Mouse (Mus musculus): ENCODE data around the gene Dlst. TPM values are rescaled to one million over a fixed set of nuclear protein-coding genes. Genes with fewer than 3 reads are reported as not detected.

Gene Dlst
- polyA plus RNA-seq, 1 experiment from 2014 or later, result 108 TPM

DNA sequence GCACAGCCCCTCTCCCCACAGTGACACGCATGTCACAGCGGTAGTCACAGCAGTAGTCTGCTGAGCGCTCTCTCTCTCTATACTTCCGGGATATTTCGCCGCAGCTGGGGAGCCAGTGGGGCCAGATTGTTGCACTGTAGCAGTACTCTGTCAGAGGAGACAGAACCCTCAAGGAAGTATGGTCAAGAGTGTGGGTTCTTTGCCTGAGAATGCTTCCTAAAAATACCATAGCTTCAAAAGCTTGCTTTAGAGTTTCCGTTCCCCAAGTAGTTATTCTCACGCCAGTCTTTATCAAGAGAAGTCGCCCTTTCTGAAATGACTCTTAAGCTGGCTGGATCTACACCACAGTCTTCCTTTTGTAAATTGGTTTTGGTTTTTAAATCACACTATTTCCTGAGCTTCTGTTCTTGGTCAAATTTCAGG, 12.5 kb downstream of the Dlst start:
- H3K27ac ChIP-seq (replicated peaks; ENCODE audit: low read depth, low read length), result no peak overlapping the region
- no peak overlapping the region for H3K4me2 ChIP-seq (ENCODE audit: low read depth, severe bottlenecking)
- no peak overlapping the region for H3K9ac ChIP-seq (ENCODE audit: low read length)
- H3K4me1 ChIP-seq (ENCODE audit: control insufficient read depth, insufficient read depth, low read length), result no peaks in the 10 kb centered on the region
- H3K36me3 ChIP-seq (ENCODE audit: control insufficient read depth, insufficient read depth, low read length), result peaks cover 24% of the 10 kb centered on the region
- DNase-seq (ENCODE audit: low spot score) (no peak), ATAC-seq (ENCODE audit: insufficient number of reproducible peaks, low FRiP score, low TSS enrichment, low read depth) (no peak)
- H3K4me3 ChIP-seq (ENCODE audit: low read depth, low read length), result no peak overlapping the region
- 96% methylated on average over 9 of the region's 9 CpGs for WGBS
- H3K27me3 ChIP-seq (ENCODE audit: control insufficient read depth, insufficient read depth, low read length), result no peaks in the 10 kb centered on the region
- H3K9me3 ChIP-seq (ENCODE audit: control insufficient read depth, low read length), result no peaks in the 10 kb centered on the region

DNA sequence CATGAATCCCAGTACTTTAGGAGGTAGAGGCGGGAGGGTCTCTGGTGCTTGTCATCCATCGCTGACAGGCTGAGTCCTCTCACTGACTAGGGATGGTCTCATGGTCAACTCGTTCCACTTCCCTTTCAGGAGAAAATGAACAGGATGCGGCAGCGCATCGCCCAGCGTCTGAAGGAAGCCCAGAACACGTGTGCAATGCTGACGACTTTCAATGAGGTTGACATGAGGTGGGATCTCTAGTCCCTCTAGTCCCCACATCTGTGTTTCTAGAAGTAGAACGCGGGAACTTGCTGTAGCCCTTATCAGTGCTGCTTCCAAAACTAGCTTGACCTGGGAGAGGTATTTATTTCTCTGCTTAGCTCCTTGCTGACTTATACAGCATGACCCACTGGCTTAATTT, 13.0 kb downstream of the Dlst start:
- no peaks in the 10 kb centered on the region for H3K4me1 ChIP-seq (ENCODE audit: control insufficient read depth, insufficient read depth, low read length)
- H3K36me3 ChIP-seq (ENCODE audit: control insufficient read depth, insufficient read depth, low read length), result peaks cover 27% of the 10 kb centered on the region
- no peaks in the 10 kb centered on the region for H3K9me3 ChIP-seq (ENCODE audit: control insufficient read depth, low read length)
- no peak overlapping the region for H3K27ac ChIP-seq (replicated peaks; ENCODE audit: low read depth, low read length)
- no peak overlapping the region for H3K9ac ChIP-seq (ENCODE audit: low read length)
- H3K27me3 ChIP-seq (ENCODE audit: control insufficient read depth, insufficient read depth, low read length), result no peaks in the 10 kb centered on the region
- no peak for DNase-seq (ENCODE audit: low spot score)
- H3K4me2 ChIP-seq (ENCODE audit: low read depth, severe bottlenecking), result no peak overlapping the region
- no peak for ATAC-seq (ENCODE audit: insufficient number of reproducible peaks, low FRiP score, low TSS enrichment, low read depth)
- 96% methylated on average over 11 of the region's 11 CpGs for WGBS
- no peak overlapping the region for H3K4me3 ChIP-seq (ENCODE audit: low read depth, low read length)

DNA sequence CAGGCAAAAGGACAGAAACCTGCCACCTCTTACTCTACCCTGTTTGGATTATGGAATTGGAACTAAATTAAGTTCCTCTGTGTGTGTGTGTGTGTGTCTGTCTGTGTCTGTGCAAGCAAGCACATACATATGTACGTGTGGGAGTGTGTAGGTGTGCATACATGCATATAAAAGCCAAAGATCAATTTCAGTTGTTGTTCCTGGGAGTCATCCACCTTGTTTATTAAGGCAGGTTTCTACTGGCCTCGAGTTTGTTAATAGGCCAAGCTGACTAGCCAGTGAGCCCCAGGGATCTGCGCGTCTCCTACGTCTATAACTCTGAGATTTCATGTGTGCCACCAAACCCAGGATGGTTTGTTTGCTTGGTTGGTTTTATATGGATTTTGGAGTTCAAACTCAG, 14.1 kb downstream of the Dlst start:
- ATAC-seq (ENCODE audit: insufficient number of reproducible peaks, low FRiP score, low TSS enrichment, low read depth) (no peak), DNase-seq (ENCODE audit: low spot score) (no peak)
- Histone ChIP-seq H3K4me1 (ENCODE audit: control insufficient read depth, insufficient read depth, low read length) (no peaks in the 10 kb centered on the region), H3K27me3 (ENCODE audit: control insufficient read depth, insufficient read depth, low read length) (no peaks in the 10 kb centered on the region), H3K4me2 (ENCODE audit: low read depth, severe bottlenecking) (no peak overlapping the region), H3K9ac (ENCODE audit: low read length) (no peak overlapping the region), H3K27ac (replicated peaks; ENCODE audit: low read depth, low read length) (no peak overlapping the region), H3K9me3 (ENCODE audit: control insufficient read depth, low read length) (no peaks in the 10 kb centered on the region), H3K36me3 (ENCODE audit: control insufficient read depth, insufficient read depth, low read length) (peaks cover 31% of the 10 kb centered on the region), H3K4me3 (ENCODE audit: low read depth, low read length) (no peak overlapping the region)
- 92% methylated on average over 5 of the region's 5 CpGs for WGBS

DNA sequence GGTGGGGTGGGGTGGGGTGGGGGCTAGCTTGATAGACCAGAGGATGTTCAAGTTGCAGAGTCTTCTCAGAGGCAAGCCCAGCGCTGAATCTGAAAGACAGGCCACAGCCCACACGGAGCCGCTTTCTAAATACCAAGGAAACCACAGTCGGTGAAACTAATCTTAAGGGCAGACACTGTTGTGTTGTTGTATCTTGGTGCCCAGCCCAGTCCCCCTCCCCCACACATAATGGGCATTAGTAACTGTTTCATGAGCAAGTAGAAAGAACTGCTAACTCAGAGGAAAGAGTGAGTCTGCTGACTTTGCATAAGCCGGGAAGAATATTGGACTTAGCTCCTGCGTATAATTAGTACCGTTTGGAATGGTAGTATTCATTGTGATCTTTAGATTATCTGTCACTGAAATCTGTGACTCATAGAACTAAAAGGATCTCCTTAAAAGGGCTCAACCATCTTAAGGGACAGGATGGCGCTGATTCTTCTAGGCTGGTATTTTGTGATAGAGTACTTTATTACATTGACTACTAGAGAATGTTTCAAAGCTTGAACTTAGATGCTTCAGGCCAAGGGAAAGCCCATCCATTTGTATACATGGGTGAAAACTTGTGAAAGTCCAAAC, 16.5 kb downstream of the Dlst start:
- no peak overlapping the region for H3K4me2 ChIP-seq (ENCODE audit: low read depth, severe bottlenecking)
- no peak for DNase-seq (ENCODE audit: low spot score)
- H3K9ac ChIP-seq (ENCODE audit: low read length), result no peak overlapping the region
- H3K36me3 ChIP-seq (ENCODE audit: control insufficient read depth, insufficient read depth, low read length), result peaks cover 35% of the 10 kb centered on the region
- H3K4me3 ChIP-seq (ENCODE audit: low read depth, low read length), result no peak overlapping the region
- H3K9me3 ChIP-seq (ENCODE audit: control insufficient read depth, low read length), result no peaks in the 10 kb centered on the region
- no peak overlapping the region for H3K27ac ChIP-seq (replicated peaks; ENCODE audit: low read depth, low read length)
- WGBS, result 93% methylated on average over 8 of the region's 8 CpGs
- no peaks in the 10 kb centered on the region for H3K27me3 ChIP-seq (ENCODE audit: control insufficient read depth, insufficient read depth, low read length)
- H3K4me1 ChIP-seq (ENCODE audit: control insufficient read depth, insufficient read depth, low read length), result no peaks in the 10 kb centered on the region
- no peak for ATAC-seq (ENCODE audit: insufficient number of reproducible peaks, low FRiP score, low TSS enrichment, low read depth)

DNA sequence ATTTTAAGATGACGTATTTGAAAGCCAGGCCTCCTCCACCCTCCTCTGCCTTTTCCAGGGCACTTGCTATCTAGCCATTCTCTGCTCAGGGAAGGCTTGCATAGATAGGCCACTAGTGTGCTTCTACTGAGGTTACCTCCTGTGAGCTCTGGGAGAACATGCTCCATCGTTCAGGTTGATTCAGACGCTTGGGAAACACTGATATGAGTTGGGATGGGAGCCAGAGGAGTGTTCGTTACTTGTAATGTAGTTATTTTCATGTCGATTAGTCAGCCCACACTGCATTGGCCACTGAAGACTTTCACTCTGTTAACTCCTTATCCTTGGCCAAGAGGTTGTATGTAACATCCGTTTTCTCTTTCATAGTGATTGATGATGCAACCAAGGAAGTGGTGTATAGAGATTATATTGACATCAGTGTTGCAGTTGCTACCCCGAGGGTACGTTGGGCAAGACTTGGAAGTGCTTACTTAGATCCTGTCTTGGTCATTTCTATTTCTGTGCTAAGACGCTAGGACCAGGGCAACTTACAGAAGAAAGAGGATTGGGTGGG, 18.9 kb downstream of the Dlst start:
- no peak overlapping the region for H3K9ac ChIP-seq (ENCODE audit: low read length)
- no peaks in the 10 kb centered on the region for H3K4me1 ChIP-seq (ENCODE audit: control insufficient read depth, insufficient read depth, low read length)
- ATAC-seq (ENCODE audit: insufficient number of reproducible peaks, low FRiP score, low TSS enrichment, low read depth), result no peak
- H3K27ac ChIP-seq (replicated peaks; ENCODE audit: low read depth, low read length), result no peak overlapping the region
- DNase-seq (ENCODE audit: low spot score), result no peak
- WGBS, result 95% methylated on average over 9 of the region's 9 CpGs
- H3K4me3 ChIP-seq (ENCODE audit: low read depth, low read length), result no peak overlapping the region
- no peak overlapping the region for H3K4me2 ChIP-seq (ENCODE audit: low read depth, severe bottlenecking)
- peaks cover 31% of the 10 kb centered on the region for H3K36me3 ChIP-seq (ENCODE audit: control insufficient read depth, insufficient read depth, low read length)
- H3K9me3 ChIP-seq (ENCODE audit: control insufficient read depth, low read length), result no peaks in the 10 kb centered on the region
- no peaks in the 10 kb centered on the region for H3K27me3 ChIP-seq (ENCODE audit: control insufficient read depth, insufficient read depth, low read length)

DNA sequence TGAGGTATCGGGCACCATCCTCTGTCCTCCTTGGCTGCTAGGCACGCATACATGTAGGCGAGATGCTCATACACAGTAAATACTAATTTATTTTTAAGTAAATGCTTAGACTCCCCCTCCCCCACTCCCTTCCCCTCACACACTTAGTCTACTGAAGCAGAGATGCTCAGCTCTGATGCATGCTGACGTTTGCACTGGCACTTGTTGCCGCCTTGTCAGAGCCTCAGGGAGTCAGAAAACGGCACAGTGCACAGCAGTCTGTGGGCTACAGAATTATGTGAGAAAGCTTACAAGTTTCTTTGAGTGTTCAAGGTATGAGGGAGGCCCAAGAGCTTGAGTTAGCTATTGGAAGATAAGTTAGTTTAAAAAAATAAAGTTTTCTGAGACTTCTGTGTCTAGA, 20.7 kb downstream of the Dlst start:
- Histone ChIP-seq H3K27me3 (ENCODE audit: control insufficient read depth, insufficient read depth, low read length) (no peaks in the 10 kb centered on the region), H3K27ac (replicated peaks; ENCODE audit: low read depth, low read length) (no peak overlapping the region), H3K4me1 (ENCODE audit: control insufficient read depth, insufficient read depth, low read length) (no peaks in the 10 kb centered on the region), H3K4me2 (ENCODE audit: low read depth, severe bottlenecking) (no peak overlapping the region), H3K4me3 (ENCODE audit: low read depth, low read length) (no peak overlapping the region), H3K9me3 (ENCODE audit: control insufficient read depth, low read length) (no peaks in the 10 kb centered on the region), H3K36me3 (ENCODE audit: control insufficient read depth, insufficient read depth, low read length) (peaks cover 35% of the 10 kb centered on the region), H3K9ac (ENCODE audit: low read length) (no peak overlapping the region)
- no peak for DNase-seq (ENCODE audit: low spot score)
- 93% methylated on average over 6 of the region's 6 CpGs for WGBS
- ATAC-seq (ENCODE audit: insufficient number of reproducible peaks, low FRiP score, low TSS enrichment, low read depth), result no peak

DNA sequence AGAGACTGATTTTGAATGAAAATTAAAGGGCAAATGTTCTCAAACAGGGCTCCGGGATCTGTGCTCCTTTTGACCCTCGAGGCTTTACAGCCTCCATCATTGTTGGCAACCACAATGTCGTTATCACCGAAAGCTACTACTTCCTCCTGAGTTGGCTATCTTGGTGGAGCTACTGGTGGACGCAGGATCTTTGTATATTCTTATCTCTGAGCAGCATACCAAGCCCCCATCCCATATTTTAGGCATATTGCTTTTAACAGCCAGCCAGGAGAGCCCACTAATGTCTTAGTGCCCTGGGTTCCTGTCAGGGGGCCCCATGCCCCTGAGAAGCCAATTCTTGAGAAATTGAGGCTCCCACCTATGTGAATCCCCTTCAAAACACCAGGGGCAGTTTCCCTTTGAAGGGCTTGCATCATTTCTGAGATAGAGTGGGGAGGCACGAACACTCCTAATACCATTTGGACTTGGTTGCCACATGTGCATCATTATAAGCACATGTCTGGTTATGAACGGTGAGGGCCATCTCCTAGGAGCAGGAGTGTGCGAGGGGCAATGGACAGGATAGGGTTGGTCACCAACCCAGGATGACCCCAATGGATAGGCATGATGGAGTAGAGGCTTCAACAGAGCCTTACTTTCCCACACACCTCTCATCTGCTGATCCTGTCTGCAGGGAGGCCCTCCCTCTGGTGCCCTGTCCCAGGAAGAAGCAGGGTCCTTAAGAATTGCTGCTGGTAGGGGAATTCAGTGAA, 23.6 kb downstream of the Dlst start:
- no peak overlapping the region for H3K4me2 ChIP-seq (ENCODE audit: low read depth, severe bottlenecking)
- no peaks in the 10 kb centered on the region for H3K4me1 ChIP-seq (ENCODE audit: control insufficient read depth, insufficient read depth, low read length)
- DNase-seq (ENCODE audit: low spot score) (no peak), ATAC-seq (ENCODE audit: insufficient number of reproducible peaks, low FRiP score, low TSS enrichment, low read depth) (no peak)
- H3K9me3 ChIP-seq (ENCODE audit: control insufficient read depth, low read length), result no peaks in the 10 kb centered on the region
- H3K27ac ChIP-seq (replicated peaks; ENCODE audit: low read depth, low read length), result no peak overlapping the region
- 87% methylated on average over 8 of the region's 8 CpGs for WGBS
- no peaks in the 10 kb centered on the region for H3K27me3 ChIP-seq (ENCODE audit: control insufficient read depth, insufficient read depth, low read length)
- H3K4me3 ChIP-seq (ENCODE audit: low read depth, low read length), result no peak overlapping the region
- H3K9ac ChIP-seq (ENCODE audit: low read length), result no peak overlapping the region
- H3K36me3 ChIP-seq (ENCODE audit: control insufficient read depth, insufficient read depth, low read length), result peaks cover 31% of the 10 kb centered on the region

DNA sequence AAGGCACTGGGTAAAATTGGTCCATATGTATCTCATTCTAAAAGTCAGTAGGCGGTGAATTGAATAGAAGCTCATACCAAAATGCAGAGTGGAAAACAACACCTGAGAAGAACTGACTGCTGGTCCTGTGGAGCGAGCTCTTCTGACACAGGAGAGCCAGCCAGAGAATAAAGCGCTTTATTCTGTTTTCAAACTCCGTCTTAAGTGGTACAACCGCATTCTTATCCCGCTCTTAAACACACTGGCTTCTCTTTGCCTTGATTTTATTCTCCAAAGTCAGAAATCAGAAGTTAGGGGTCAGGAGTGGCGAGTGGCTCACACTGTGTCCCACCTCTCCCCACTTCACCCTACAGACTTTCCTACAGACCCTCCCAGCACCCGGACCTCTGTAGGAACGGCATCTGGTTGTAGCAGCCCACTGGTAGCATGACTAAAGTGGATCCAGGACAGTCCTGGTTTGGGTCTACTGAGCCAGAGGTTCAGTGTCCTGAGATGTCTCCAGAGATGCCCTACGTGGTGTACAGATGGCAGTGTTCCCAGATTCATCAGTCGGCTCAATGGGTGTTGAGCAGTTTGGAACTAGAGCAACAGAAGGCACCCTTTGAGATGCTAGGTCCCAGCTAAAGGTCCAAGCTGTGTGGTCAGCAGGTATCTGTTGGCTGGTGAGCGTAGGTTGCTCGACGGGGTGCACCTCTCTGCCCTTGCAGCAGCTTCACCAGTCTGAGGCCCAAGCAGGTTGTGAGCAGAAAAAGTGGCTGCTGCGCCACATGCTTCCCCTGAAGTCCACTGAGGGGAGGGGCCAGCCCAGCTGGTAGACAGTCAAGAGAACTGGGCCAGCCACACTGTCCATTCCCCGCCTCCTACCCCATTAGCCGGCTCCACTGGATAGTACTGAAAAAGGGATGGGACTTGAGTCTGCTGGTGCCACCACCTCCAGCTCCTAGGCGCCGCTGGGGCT, 25.2 kb downstream of the Dlst start:
- no peak overlapping the region for H3K27ac ChIP-seq (replicated peaks; ENCODE audit: low read depth, low read length)
- H3K4me1 ChIP-seq (ENCODE audit: control insufficient read depth, insufficient read depth, low read length), result no peaks in the 10 kb centered on the region
- 82% methylated on average over 19 of the region's 19 CpGs for WGBS
- no peak overlapping the region for H3K4me3 ChIP-seq (ENCODE audit: low read depth, low read length)
- peaks cover 19% of the 10 kb centered on the region for H3K36me3 ChIP-seq (ENCODE audit: control insufficient read depth, insufficient read depth, low read length)
- no peaks in the 10 kb centered on the region for H3K9me3 ChIP-seq (ENCODE audit: control insufficient read depth, low read length)
- H3K27me3 ChIP-seq (ENCODE audit: control insufficient read depth, insufficient read depth, low read length), result no peaks in the 10 kb centered on the region; the same call in 1 of the 2 replicates
- H3K9ac ChIP-seq (ENCODE audit: low read length), result no peak overlapping the region
- ATAC-seq (ENCODE audit: insufficient number of reproducible peaks, low FRiP score, low TSS enrichment, low read depth) (no peak), DNase-seq (ENCODE audit: low spot score) (no peak)
- H3K4me2 ChIP-seq (ENCODE audit: low read depth, severe bottlenecking), result no peak overlapping the region

Data from limb, embryonic 11.5 days (tissue).